Comparison of ENCODE assay signal across 29 mouse cellular contexts in genomic region chr12:40244926-40245325, GRCm38 (mm10). TPM values are rescaled to one million over a fixed set of nuclear protein-coding genes. Genes with fewer than 3 reads are reported as not detected.
"Had no signal": no experiment of that assay in that cellular context is flagged by ENCODE, and none has a peak within 500 bp of the region (broad histone marks: within the 10 kb centered on the region; RNA-seq: fewer than 3 reads in every experiment).

No protein-coding gene starts in this region.

- H3K9me3 ChIP-seq: embryonic facial prominence, embryonic 10.5 days; embryonic facial prominence, embryonic 12.5 days; embryonic facial prominence, embryonic 13.5 days; embryonic facial prominence, embryonic 15.5 days; forebrain, embryonic 10.5 days; forebrain, embryonic 12.5 days; forebrain, embryonic 13.5 days; forebrain, embryonic 15.5 days had no signal

- DNase-seq: cerebellum, adult 2 months; cerebellum, adult 8-10 months; cerebellum, adult 9-10 months; cerebellum, adult 9-11 months; cerebellum, postnatal 14 days; cerebellum, postnatal 25 days; cerebellum, postnatal 36 days; embryo, embryonic 11 days; forebrain, postnatal 0 days; gastrocnemius, adult 2 months; gastrocnemius, postnatal 10 days; gastrocnemius, postnatal 14 days; gastrocnemius, postnatal 25 days; gastrocnemius, postnatal 36 days; heart, adult 18-20 months; heart, adult 2 months had no signal

- H3K36me3 ChIP-seq: embryonic facial prominence, embryonic 10.5 days; embryonic facial prominence, embryonic 12.5 days; embryonic facial prominence, embryonic 13.5 days; embryonic facial prominence, embryonic 15.5 days; forebrain, embryonic 10.5 days; forebrain, embryonic 12.5 days; forebrain, embryonic 15.5 days had no signal

- H3K4me1 ChIP-seq: embryonic facial prominence, embryonic 12.5 days; embryonic facial prominence, embryonic 15.5 days had no signal

- H3K27ac ChIP-seq: embryonic facial prominence, embryonic 10.5 days; embryonic facial prominence, embryonic 12.5 days; embryonic facial prominence, embryonic 13.5 days; embryonic facial prominence, embryonic 15.5 days; forebrain, embryonic 10.5 days; forebrain, embryonic 12.5 days; forebrain, embryonic 13.5 days; forebrain, embryonic 15.5 days; gastrocnemius, adult 2 months; heart, adult 2 months had no signal

- H3K4me3 ChIP-seq: embryonic facial prominence, embryonic 10.5 days; embryonic facial prominence, embryonic 12.5 days; embryonic facial prominence, embryonic 13.5 days; embryonic facial prominence, embryonic 15.5 days; erythroblast, embryonic 14.5 days; forebrain, embryonic 10.5 days; forebrain, embryonic 12.5 days; forebrain, embryonic 13.5 days; forebrain, embryonic 15.5 days; gastrocnemius, adult 2 months had no signal

- H3K9ac ChIP-seq: embryonic facial prominence, embryonic 12.5 days; embryonic facial prominence, embryonic 13.5 days; embryonic facial prominence, embryonic 15.5 days; forebrain, embryonic 12.5 days; forebrain, embryonic 13.5 days; forebrain, embryonic 15.5 days; forebrain, postnatal 0 days had no signal

- H3K4me2 ChIP-seq: embryonic facial prominence, embryonic 12.5 days; embryonic facial prominence, embryonic 13.5 days; embryonic facial prominence, embryonic 15.5 days; forebrain, embryonic 12.5 days; forebrain, embryonic 13.5 days; forebrain, embryonic 15.5 days had no signal

- H3K27me3 ChIP-seq: embryonic facial prominence, embryonic 12.5 days; embryonic facial prominence, embryonic 13.5 days; embryonic facial prominence, embryonic 15.5 days; forebrain, embryonic 12.5 days; forebrain, embryonic 13.5 days; forebrain, embryonic 15.5 days had no signal

- ATAC-seq: forebrain, embryonic 13.5 days; forebrain, embryonic 14.5 days; forebrain, embryonic 15.5 days; forebrain, embryonic 16.5 days; forebrain, postnatal 0 days had no signal

RNA-seq across cellular contexts. Expression of gene Lsmem1, which starts 45.6 kb away (rescaled TPM):
- polyA plus RNA-seq: embryonic facial prominence, embryonic 10.5 days; embryonic facial prominence, embryonic 13.5 days; erythroblast, embryonic 14.5 days; forebrain, embryonic 10.5 days; forebrain, embryonic 11.5 days; forebrain, embryonic 13.5 days; forebrain, embryonic 14.5 days; forebrain, embryonic 15.5 days; forebrain, embryonic 16.5 days; gonadal fat pad, adult 2 months had no signal
